Mouse (Mus musculus) heart, adult 2 months (tissue): Measurements from ENCODE around the gene Gh. TPM values are rescaled to one million over a fixed set of nuclear protein-coding genes. Genes with fewer than 3 reads are reported as not detected.

Experiments used
- DNase-seq, 2 experiments: peaks; one replicate each; pipeline ENCODE4 v3.0.0; 2021
- H3K27ac ChIP-seq: fragments of 200-600 bp; 2 replicates; pipeline ENCODE4 v1.8.1; 2022
- H3K27me3 ChIP-seq: fragments of 200-500 bp; 2 replicates; pipeline ENCODE4 v1.6.1; 2012; ENCODE audit warnings: mild to moderate bottlenecking, low read length, inconsistent platforms, mixed read lengths; ENCODE audit not compliant: control insufficient read depth, insufficient read depth
- H3K36me3 ChIP-seq: fragments of 200-500 bp; 2 replicates; pipeline ENCODE4 v1.6.1; 2012; ENCODE audit warnings: low read length, inconsistent platforms; ENCODE audit not compliant: control insufficient read depth, insufficient read depth
- H3K4me1 ChIP-seq: fragments of 200-500 bp; 2 replicates; pipeline ENCODE4 v1.6.1; 2011; ENCODE audit warnings: low read length; ENCODE audit not compliant: control insufficient read depth, insufficient read depth
- H3K4me3 ChIP-seq: fragments of 200-600 bp; 2 replicates; pipeline ENCODE4 v1.8.1; 2022
- H3K79me2 ChIP-seq: fragments of 200-500 bp; replicated peaks from 2 replicates; pipeline ENCODE4 v1.6.1; 2012; ENCODE audit warnings: mild to moderate bottlenecking, inconsistent platforms, low read length, moderate library complexity, mixed read lengths; ENCODE audit not compliant: control insufficient read depth, insufficient read depth
- H3K9ac ChIP-seq: fragments of 200-500 bp; 2 replicates; pipeline ENCODE4 v1.6.1; 2012; ENCODE audit warnings: low read depth, mild to moderate bottlenecking, control low read depth, inconsistent platforms, low read length, mixed read lengths
- CTCF ChIP-seq: fragments of 200-600 bp; IDR thresholded peaks from 2 replicates; pipeline ENCODE4 v1.8.1; 2022; ENCODE audit warnings: antibody characterized with exemption, mild to moderate bottlenecking, moderate library complexity
- EP300 ChIP-seq: fragments of 200-500 bp; IDR thresholded peaks from 2 replicates; pipeline ENCODE4 v1.6.1; 2011; ENCODE audit warnings: low read depth, low read length, control low read depth; ENCODE audit not compliant: insufficient read depth
- POLR2A ChIP-seq: fragments of 200-500 bp; IDR thresholded peaks from 2 replicates; pipeline ENCODE4 v1.6.1; 2011; ENCODE audit warnings: mild to moderate bottlenecking, low read depth, low read length, control low read depth; ENCODE audit not compliant: insufficient read depth
- WGBS: fragments of 180-500 bp; shearing (Covaris S2); methylation state at CpG from one replicate; pipeline ENCODE4 v1.1.7; 2018; 5-methylcytosine and 5-hydroxymethylcytosine counted together
- intact Hi-C: fragments of 180-260 bp; cut with DNase I; formaldehyde crosslinking; loops from one replicate; pipeline ENCODE4 v1.15.1; 2025
- polyA plus RNA-seq: library from polyadenylated mRNA; depleted of rRNA; stranded (reverse); fragments of >200 nt; gene quantifications from 2 replicates; pipeline ENCODE4 v1.2.3, GENCODE M21; 2012
- total RNA-seq, 2 experiments: library from RNA; stranded (reverse); gene quantifications; 2 replicates each; pipeline ENCODE4 v1.2.3; 2021

Gene Gh
- total and polyA plus RNA-seq, 3 experiments = not detected

DNA sequence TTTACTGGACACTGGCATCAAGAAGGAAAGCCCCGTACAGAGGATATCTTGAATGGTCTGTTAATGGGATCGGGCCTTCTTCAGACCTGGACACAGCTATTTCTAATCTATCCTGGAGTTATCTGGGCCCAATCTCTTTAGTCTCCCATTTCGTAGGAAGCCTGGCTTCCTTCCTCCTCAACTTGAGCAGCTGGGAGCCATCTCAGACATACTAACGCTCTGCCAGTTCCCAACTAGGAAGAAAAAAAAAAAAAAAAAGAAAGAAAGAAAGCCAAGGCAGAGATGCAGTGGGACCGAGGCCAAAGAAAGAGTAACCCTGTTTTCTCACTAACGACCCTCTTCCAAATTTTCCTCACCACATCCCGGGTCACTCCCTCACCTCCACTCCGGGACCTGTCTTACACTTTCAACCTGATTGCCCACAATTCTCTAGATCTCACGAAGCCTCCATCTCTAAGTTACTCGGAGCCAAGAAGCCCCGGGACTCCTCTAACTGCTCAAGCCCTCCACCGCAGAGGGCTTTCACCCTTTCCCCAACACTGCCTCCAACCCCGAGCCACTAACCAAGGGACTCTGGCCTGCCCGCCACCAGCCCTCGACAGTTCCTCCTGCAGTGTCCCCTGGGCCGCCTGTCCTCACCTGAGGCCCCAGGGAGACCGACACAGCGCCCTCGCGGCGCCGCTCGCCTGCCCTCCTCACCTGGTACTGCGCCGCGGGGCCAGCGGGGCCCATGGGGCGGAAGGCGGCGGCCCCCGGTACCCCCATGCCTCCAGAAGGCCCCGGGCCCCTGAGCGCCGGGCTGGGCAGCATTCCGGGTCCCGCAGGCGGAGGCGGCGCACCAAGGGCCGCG lies 29.6 kb downstream of the Gh start:
- Histone ChIP-seq H3K36me3 (peaks cover 8% of the 10 kb centered on the region; the same call in 1 of the 2 replicates), H3K27me3 (no peaks in the 10 kb centered on the region), H3K9ac (peak overlapping the region; percentile 98), H3K79me2 (peaks cover 1% of the 10 kb centered on the region), H3K4me3 (peak overlapping the region; percentile 94), H3K4me1 (peaks cover 27% of the 10 kb centered on the region), H3K27ac (peak overlapping the region; percentile 97)
- intact Hi-C loops = loop anchor here (2.0 to 10.0 kb wide), 4 partner anchors 15 to 513 kb away; partner anchors contain the start of genes Ccdc47, Cep95, Ddx42 and Ddx5
- no peak for TF ChIP-seq EP300
- no peak for TF ChIP-seq POLR2A
- TF ChIP-seq CTCF = 0 out of 2 replicates have a peak, but pooled peaks have one; percentile 2
- WGBS = 1% methylated on average over 41 of the region's 41 CpGs
- DNase-seq = peak in 1 of 2 experiments; percentile 33

GRCm38 (mm10) chr11:106271131-106271793 lies 30.4 kb downstream of the Gh start:
- intact Hi-C loops = loop anchor here (2.0 to 10.0 kb wide), 3 partner anchors 14 to 514 kb away; partner anchors contain the start of genes Cep95, Ddx5, Ftsj3 and Psmc5
- WGBS = 20% methylated on average over 5 of the region's 5 CpGs
- H3K9ac ChIP-seq = peak overlapping the region; percentile 50
- H3K4me3 ChIP-seq = peak overlapping the region; percentile 94
- H3K36me3 ChIP-seq = peaks cover 8% of the 10 kb centered on the region; the same call in 1 of the 2 replicates
- H3K4me1 ChIP-seq = peaks cover 24% of the 10 kb centered on the region
- peak overlapping the region; percentile 97 for H3K27ac ChIP-seq
- H3K27me3 ChIP-seq = no peaks in the 10 kb centered on the region
- H3K79me2 ChIP-seq = peaks cover 1% of the 10 kb centered on the region
- TF ChIP-seq CTCF = 0 out of 2 replicates have a peak, but pooled peaks have one; percentile 4
- no peak for TF ChIP-seq POLR2A
- no peak for TF ChIP-seq EP300
- DNase-seq = peak in 1 of 2 experiments; percentile 44

GRCm38 (mm10) chr11:106269060-106269431 lies 32.6 kb downstream of the Gh start:
- peak overlapping the region; percentile 67 for H3K27ac ChIP-seq
- H3K9ac ChIP-seq = no peak overlapping the region
- peaks cover 8% of the 10 kb centered on the region; the same call in 1 of the 2 replicates for H3K36me3 ChIP-seq
- intact Hi-C loops = no loop called here
- no peaks in the 10 kb centered on the region for H3K27me3 ChIP-seq
- H3K4me1 ChIP-seq = peaks cover 20% of the 10 kb centered on the region
- H3K79me2 ChIP-seq = peaks cover 1% of the 10 kb centered on the region
- 37% methylated on average over 3 of the region's 3 CpGs for WGBS
- H3K4me3 ChIP-seq = no peak overlapping the region
- TF ChIP-seq POLR2A (no peak), EP300 (no peak)
- peak; percentile 38 to 49 for DNase-seq

GRCm38 (mm10) chr11:106268326-106269059 lies 33.2 kb downstream of the Gh start:
- Histone ChIP-seq H3K27ac (peak overlapping the region; percentile 67), H3K9ac (peak overlapping the region; percentile 17; the same call in 1 of the 2 replicates), H3K36me3 (peaks cover 8% of the 10 kb centered on the region; the same call in 1 of the 2 replicates), H3K27me3 (no peaks in the 10 kb centered on the region), H3K4me3 (no peak overlapping the region; the same call in 1 of the 2 replicates), H3K79me2 (peaks cover 1% of the 10 kb centered on the region), H3K4me1 (peaks cover 20% of the 10 kb centered on the region)
- TF ChIP-seq POLR2A (no peak), EP300 (peak; percentile 65; the same call in 1 of the 2 replicates), CTCF (no peak)
- 49% methylated on average over 8 of the region's 8 CpGs for WGBS
- peak; percentile 86 to 90 for DNase-seq
- intact Hi-C loops = no loop called here

DNA sequence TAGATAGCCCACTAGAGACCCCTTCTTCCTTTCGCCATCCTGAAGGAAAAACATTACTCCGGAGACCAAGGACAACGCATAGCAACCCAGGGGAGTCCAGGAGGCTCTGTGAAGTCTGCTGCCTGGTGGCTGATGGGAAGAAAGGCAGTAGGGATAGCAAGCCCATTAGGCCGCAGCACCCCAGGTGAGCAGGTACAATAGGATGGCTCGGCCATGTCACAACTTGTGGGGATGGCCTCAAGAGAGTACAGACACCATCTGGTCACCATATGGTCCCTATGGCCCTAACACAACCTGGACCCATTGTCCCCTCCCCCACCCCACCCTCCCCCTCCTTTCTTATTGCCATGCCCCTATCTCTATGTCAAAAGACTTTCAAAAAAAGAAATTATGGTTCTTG lies 33.8 kb downstream of the Gh start:
- no peak overlapping the region for H3K4me3 ChIP-seq
- H3K79me2 ChIP-seq = peaks cover 1% of the 10 kb centered on the region
- WGBS = 75% methylated on average over 5 of the region's 5 CpGs
- H3K27ac ChIP-seq = peak overlapping the region; percentile 57
- peaks cover 20% of the 10 kb centered on the region for H3K4me1 ChIP-seq
- H3K27me3 ChIP-seq = no peaks in the 10 kb centered on the region
- intact Hi-C loops = no loop called here
- H3K36me3 ChIP-seq = peaks cover 8% of the 10 kb centered on the region; the same call in 1 of the 2 replicates
- DNase-seq = no peak
- TF ChIP-seq EP300 (no peak), CTCF (no peak), POLR2A (no peak)
- no peak overlapping the region for H3K9ac ChIP-seq
